Mouse (Mus musculus) spleen, adult 2 months (tissue): ENCODE data around the gene Slc38a9.

Experiments
- CTCF ChIP-seq: fragments of 200-500 bp; IDR thresholded peaks from 2 replicates; pipeline ENCODE4 v1.5.1; 2011; ENCODE audit warnings: mild to moderate bottlenecking, inconsistent platforms; ENCODE audit not compliant: insufficient read depth, insufficient read length, insufficient replicate concordance; ENCODE audit errors: extremely low read depth
- POLR2A ChIP-seq: fragments of 200-500 bp; IDR thresholded peaks from 2 replicates; pipeline ENCODE4 v1.6.1; 2011; ENCODE audit warnings: low read depth, low read length, inconsistent platforms

- TF ChIP-seq POLR2A (no peak), CTCF (no peak)
Observed at GRCm38 (mm10) chr13:112671708-112672107, 11.2 kb downstream of the Slc38a9 start.
